Mouse (Mus musculus): ENCODE measurements around the gene Exosc5.

Exosc5 gene

DNA sequence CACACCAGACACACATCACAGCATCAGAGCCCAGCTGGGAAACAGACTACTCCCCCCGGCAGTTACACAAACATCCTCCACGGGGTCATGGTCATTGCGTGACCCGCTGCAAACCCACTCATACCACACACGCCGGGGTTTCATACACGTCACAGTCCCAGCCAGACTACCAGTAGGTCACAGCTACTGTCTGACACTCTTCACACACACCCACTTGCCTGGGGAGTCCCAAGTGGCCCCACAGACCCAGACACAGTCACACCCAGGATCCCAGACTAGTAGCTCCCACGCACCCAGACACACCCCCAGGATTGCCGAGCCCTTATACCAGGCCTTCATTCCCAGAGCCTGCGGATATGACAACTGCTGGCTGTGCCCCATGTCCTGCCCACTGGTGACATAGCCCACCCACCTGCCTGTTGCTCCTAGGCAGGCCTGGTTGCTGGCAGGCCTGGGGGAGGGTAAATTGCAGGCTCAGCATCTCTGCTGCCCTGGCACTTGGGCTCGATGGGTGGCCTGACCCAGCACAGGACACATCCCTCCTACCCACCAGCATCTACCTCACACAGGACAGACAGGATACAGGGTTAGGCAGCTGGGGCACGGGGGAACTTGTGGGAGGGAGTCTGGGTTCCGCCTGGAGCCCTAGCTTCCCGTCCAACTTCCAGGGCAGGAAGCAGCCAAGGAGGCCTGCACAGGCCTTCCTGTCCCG lies 48.8 kb downstream of the Exosc5 start:
- no peak for DNase-seq (ENCODE audit: low read depth)

- no peak for DNase-seq (ENCODE audit: low read depth)
These were observed 51.0 kb downstream of the Exosc5 start for GRCm38 (mm10) chr7:25709961-25710360.

DNA sequence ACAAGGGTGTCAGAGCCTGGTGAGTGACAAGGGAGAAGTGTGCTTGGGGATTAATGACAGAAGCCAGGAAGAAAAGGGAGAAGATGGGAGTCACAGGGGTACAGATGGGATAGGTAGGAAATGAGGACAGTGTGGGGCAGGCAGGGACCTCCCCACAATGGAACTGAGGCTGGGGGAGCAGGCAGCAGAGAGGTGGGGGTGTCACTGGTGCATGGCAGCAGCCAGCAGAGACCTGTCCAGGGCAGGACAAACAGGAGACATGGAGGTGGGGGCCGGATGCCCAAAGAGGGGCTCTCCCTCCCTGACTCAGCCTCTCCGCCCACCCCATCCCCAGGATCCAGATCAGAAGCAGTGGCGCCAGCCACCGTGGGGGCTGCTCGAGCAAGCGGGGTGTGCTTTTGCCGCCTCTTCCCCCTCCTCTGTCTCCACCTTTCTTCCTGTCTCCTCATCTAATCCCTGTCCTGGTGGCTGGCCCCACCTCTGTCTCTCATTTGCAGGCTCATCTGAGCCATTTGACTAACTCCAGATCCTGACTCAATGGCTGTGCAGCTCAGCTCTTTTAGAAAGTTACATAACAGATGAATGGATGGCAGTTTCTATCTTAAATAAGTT lies 51.7 kb downstream of the Exosc5 start:
- DNase-seq (ENCODE audit: low read depth) = no peak

DNA sequence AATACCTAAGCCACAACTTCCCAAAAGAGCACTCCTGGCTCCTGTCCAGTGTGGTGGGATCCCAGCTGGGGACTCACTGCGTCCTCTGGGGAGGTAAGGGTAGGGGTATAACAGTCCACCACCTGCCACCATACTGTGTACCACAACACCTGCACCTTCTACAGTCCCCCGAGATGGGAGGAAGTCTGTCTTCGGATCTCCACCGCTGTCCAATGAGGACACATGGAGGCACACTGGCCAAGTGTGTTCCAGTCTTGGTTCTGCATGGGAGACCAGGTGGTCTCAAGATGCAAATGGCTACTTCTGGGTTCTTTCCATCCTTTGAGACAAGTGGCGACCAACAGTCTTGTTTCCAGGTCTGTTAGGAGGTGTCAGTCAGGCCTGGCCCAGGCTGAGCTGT lies 52.2 kb downstream of the Exosc5 start:
- DNase-seq (ENCODE audit: low read depth) = no peak

- DNase-seq (ENCODE audit: low read depth) = peak; percentile 53
These were observed 52.8 kb downstream of the Exosc5 start for GRCm38 (mm10) chr7:25711731-25712197.

GRCm38 (mm10) chr7:25712801-25713200 lies 53.8 kb downstream of the Exosc5 start:
- DNase-seq (ENCODE audit: low read depth) = no peak

- DNase-seq (ENCODE audit: low read depth) = no peak
These were observed 55.6 kb downstream of the Exosc5 start for GRCm38 (mm10) chr7:25714581-25714980.

DNA sequence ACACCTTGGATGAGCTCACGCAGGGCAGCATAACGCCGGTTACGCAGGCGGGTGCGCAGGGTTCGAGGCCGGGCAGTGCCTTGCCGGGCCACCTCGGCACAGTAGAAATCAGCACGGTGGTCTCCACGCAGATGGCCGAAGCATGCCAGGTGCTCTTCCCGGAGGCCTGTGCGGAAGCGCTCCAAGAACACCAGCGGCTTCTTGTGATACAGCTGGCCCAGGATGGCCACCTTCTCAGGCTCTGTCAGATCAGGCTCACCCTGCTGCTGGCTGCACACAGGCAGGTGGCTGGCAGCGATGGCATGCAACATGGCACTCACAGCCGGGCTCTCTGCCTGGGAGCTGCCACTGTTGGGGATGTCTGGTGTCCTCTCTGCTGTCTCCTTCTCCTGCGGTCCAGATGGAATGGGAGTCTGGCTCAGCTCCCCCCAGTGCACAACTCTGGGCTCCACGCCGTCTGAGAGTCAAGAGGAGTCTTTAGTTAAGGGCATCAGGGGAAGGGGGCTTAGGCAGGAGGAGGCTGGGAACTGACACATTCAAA lies 56.8 kb downstream of the Exosc5 start:
- DNase-seq (ENCODE audit: low read depth) = no peak

GRCm38 (mm10) chr7:25717478-25717877 lies 58.5 kb downstream of the Exosc5 start:
- DNase-seq (ENCODE audit: low read depth) = no peak

DNA sequence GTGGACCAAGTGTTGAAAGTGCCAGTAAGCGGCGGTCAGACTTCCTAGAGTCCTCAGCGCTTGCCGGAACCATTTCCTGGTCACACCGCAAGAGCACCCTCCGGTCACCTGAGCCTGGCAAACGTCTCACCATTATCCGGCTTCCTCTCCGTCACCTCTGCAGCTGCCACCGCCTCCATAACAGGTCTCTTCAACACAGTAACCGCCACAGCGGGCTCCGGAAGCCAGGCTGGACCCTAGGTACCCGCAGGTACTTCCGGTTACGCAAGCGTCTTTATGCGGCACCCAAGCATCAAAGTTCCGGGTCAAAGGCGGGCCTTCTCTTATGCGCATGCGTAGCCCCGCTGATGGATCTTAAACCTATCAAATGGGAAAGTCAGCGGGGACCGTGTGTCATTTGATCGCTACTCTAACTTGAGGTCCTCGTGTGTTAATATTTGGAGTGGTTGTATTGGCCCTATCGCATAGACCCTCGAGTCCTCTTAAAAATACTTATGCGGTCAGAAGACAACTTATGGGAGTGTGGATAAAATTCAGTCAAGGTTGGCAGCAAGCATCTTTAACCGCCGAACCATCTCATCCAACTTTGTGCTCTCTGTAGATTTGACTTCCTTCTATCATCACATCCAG lies 59.9 kb downstream of the Exosc5 start, which contains the start of gene Ccdc97:
Gene Ccdc97 (minus strand): TSS at position 301 of the 630 bp plus-strand sequence.
- peak; percentile 98 for DNase-seq (ENCODE audit: low read depth)

DNA sequence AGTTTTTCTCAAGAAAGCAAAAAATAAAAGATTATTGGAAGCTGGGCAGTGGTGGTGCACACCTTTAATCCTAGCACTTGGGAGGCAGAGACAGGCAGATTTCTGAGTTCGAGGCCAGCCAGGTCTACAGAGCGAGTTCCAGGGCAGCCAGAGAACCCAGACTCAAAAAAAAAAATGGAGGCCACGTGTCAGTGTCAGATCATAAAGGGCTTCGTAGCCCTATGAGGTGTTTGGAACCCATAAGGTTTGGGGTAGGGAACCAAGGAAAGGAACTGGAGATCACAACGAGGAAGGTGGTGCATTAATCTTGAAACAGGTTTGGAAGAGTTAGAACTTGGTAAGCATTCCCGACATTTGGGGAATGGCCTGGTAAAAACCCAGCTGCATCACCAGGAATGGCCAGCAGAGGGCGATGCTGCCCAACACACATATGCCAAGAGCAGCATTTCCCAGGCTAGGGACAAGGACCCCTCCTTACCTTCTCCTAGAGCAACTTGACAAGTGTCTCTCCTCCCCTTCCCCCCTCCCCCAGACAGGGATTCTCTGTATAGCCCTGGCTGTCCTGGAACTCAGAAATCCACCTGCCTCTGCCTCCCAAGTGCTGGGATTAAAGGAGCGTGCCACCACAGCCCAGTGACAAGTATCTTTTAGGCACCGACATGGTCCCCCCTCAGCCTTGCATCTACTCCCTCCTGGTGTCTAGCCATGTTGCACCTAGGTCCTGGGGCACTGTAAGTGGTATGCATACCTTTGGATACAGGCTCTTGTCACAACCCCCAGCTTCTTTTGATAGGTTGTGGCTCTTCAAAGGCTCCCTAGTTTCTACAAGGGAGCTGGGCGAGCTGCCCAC lies 61.0 kb downstream of the Exosc5 start:
- peak; percentile 58 for DNase-seq (ENCODE audit: low read depth)

DNA sequence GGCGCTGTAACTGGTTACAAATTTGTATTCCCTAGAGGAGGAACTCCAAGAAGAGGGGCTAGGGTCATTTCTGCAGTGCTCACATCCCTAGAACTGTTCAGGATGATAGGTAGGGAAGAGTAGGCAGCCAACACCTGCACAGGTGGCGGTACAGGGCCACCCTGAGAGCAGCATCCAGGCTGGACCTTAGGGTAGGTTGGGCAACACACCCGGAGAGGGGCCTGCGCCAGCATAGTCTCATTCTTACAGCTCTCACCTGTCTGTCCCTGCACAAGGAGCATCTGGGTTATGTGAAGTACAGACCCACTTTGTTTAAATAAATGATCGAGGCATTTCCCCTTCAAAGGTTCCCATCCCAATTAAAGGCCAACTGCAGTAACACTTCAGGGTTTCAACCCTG lies 61.8 kb downstream of the Exosc5 start:
- no peak for DNase-seq (ENCODE audit: low read depth)
